Mouse (Mus musculus) G1E-ER4 (cell line): ENCODE results near the gene Sars2. TPM values are rescaled to one million over a fixed set of nuclear protein-coding genes. Genes with fewer than 3 reads are reported as not detected.
A peak's percentile ranks its signal among the peaks of the same experiment; 100 is the strongest.

Experiments
- GATA1 ChIP-seq: IDR thresholded peaks from one replicate; pipeline ENCODE4 v1.8.0; 2012; ENCODE audit warnings: low read length, inconsistent platforms
- polyA plus RNA-seq: library from polyadenylated mRNA; stranded (reverse); fragments of >175 nt; gene quantifications from 2 replicates; pipeline ENCODE4 v1.2.3, GENCODE M21; 2012

Gene Sars2
- polyA plus RNA-seq: 72.4 and 89.6 TPM in 2 replicates

DNA sequence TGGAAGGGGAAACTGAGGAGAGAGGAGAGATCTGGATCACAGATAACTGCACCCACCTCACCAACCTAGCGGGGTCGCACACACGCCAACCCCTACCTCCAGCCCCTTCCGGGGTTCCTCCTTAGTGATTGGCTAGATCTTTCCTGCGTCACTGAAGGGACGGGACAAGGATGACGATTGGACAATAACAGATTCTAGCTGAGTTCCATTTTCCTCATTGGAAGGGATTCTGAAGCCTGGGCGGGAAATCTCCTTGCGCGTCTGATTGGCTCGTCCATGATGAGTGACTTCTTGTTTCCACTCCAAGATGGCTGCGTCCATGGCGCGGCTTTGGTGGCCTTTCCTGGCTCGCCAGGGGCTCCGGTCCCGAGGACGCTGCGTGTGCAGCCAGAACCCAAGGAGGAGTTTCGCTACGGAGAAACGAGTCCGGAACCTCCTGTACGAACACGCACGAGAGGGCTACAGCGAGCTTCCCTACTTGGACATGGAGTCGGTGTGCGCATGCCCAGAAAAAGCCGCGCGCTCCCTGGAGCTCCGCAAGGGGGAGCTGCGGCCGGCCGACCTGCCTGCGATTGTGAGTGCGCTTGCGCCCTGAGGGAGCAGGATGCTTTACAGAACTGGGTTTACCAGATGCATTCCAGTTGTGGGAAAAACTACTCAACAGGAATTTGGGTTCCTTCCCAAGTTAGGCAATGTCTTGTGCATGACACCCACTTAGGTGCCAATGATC is at the start of gene Sars2, which contains the start of gene Mrps12:
TSS of gene Sars2 (plus strand) at position 284 of the 730 bp plus-strand sequence.
TSS of gene Mrps12 (minus strand) at position 112 of the 730 bp plus-strand sequence.
- TF ChIP-seq GATA1: peak; percentile 24

GRCm38 (mm10) chr7:28692545-28693320 is 49.1 kb upstream of the Sars2 start, which contains the start of gene Fbxo27:
Gene Fbxo27 (plus strand): TSS chr7:28692849.
- TF ChIP-seq GATA1: no peak

GRCm38 (mm10) chr7:28693321-28693966 is 48.3 kb upstream of the Sars2 start:
- TF ChIP-seq GATA1: no peak

DNA sequence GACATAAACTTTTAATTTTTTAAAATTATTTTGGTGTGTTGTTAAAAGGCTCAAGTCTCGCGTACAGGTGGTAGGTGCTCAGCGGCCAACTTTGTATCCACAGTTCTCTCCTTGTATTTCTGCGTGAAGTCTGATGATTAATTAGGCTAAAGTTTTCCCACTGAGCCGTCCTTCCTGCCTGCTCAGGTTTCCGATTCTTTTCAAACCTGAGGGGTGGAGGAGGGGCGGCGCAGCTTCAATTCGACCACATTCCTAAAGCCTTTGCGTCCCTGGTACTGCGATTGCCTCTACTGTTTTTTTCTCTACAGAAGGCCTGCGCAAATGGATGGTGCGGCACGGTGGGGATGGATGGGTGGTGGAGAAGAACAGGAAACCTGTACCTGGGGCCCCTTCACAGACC is 47.4 kb upstream of the Sars2 start:
- no peak for TF ChIP-seq GATA1

DNA sequence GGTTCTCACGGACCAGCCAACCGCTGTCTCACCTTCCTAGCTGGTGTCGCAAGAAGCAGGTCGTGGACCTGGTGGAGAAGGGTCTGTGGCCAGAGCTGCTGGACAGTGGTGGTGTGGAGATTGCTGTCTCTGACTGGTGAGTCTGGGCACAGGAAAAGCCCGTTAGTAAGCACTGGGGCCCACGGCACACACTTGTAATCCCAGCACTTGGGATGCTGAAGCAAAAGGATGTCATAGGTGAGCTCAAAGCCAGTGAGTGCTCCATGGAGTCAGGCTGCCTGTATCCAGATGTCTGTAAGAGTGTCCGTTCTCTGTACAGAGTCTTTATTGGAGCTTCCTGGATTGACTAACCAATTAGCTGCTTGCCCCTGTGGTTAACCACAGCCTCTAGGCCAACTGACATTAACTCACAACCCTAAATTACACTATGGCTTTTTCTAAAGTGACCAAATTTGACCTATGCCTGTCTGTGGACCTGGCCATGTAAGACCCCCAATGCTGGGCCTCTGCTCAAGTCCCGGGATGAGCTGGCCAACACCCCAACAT is 46.8 kb upstream of the Sars2 start:
- TF ChIP-seq GATA1: no peak

- TF ChIP-seq GATA1: no peak
Measured at GRCm38 (mm10) chr7:28697277-28697676, 44.5 kb upstream of the Sars2 start.

GRCm38 (mm10) chr7:28700269-28700668 is 41.5 kb upstream of the Sars2 start:
- no peak for TF ChIP-seq GATA1

DNA sequence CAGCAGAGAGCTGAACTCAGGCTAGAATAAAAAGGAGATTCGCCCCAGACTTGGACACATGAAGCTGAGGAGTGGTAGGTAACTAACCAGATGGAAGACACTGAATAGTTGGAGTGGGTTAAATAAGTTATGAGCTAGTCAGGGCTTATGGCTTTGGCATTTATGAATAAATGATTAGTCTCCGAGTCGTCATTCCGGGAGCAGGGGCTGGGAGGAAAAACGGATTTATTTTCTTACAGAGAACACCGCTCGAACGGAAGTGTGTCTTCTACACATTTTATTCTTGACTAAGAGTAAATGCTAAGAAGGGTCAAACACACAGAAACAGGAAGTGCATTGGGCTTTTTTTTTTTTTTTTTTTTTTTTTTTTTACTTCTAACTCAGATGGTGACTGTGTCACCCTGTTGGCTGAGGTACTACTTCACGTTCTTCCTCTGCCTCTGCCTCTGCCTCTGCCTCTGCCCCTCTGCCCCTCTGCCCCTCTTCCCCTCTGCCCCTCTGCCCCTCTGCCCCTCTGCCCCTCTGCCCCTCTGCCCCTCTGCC is 39.1 kb upstream of the Sars2 start:
- TF ChIP-seq GATA1: no peak

DNA sequence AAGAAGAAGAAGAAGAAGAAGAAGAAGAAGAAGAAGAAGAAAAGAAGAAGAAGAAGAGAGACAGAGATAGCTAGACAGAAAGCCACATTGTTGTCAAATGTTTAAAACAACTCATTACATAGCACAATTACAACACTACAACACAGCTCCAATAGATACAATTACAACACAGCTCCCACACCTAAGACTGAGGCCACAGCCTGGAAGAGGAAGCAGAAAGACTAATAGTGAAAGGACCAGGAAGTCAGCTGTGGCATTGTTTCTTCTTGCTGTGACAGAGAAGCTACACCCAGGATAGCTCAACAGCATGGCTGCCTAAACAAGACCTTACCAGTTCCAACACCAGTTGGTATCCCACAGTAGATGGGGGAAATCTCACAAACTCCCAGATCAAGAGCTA is 32.3 kb upstream of the Sars2 start:
- TF ChIP-seq GATA1: no peak

- no peak for TF ChIP-seq GATA1
Measured at GRCm38 (mm10) chr7:28710962-28711361, 30.8 kb upstream of the Sars2 start.

DNA sequence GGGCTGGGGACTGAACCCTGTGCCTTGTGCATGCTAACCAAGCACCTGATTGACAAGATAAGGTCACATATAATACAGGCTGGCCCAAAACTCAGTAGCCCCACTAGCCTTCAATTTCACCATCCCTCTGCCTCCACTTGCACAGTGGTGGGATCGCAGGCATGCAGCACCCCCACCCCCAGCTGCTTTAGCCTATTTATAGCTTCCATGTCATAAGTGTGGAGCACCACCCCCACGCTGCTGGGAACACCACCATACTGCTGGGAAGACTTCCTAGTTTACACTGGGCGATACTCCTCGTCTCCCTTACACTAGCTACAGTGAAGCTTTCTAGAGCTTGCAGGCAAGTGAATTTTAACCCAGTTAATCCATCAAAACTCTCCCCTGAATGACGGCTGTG is 27.1 kb upstream of the Sars2 start:
- no peak for TF ChIP-seq GATA1

DNA sequence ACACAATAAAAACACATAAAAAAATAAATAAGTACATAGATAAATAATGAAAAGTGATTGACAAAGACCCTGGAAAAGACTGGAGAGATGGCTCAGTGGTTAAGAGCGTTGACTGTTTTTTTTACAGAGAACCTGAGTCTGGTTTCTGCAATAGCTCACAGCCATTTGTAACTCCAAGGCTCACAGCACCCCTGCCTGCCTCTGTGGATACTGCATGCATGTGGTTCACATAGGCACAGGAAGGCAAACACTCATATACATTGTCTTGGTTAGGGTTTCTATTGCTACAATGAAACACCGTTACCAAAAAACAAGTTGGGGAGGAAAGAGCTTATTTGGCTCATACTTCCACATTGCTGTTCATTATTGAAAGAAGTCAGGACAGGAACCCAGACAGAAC is 26.2 kb upstream of the Sars2 start:
- TF ChIP-seq GATA1: no peak

- no peak for TF ChIP-seq GATA1
Measured at GRCm38 (mm10) chr7:28716590-28717281, 25.1 kb upstream of the Sars2 start, which contains the start of gene Fbxo17. Gene Fbxo17 (plus strand): TSS chr7:28716804.

- TF ChIP-seq GATA1: no peak
Measured at GRCm38 (mm10) chr7:28717726-28718125, 24.1 kb upstream of the Sars2 start.

- no peak for TF ChIP-seq GATA1
Measured at GRCm38 (mm10) chr7:28719159-28719558, 22.6 kb upstream of the Sars2 start.

- TF ChIP-seq GATA1: no peak
Measured at GRCm38 (mm10) chr7:28719650-28720049, 22.1 kb upstream of the Sars2 start.
